ENCODE assay signal across 26 mouse cellular contexts in genomic region chr9:85839626-85840025, GRCm38 (mm10). TPM values are rescaled to one million over a fixed set of nuclear protein-coding genes. Genes with fewer than 3 reads are reported as not detected.
DNase-seq lines count a peak whose midpoint lies in the region; ATAC-seq and TF ChIP-seq lines count a peak whose summit lies in the region.
"Had no signal": no experiment of that assay in that cellular context is flagged by ENCODE, and none has a peak within 500 bp of the region (broad histone marks: within the 10 kb centered on the region; RNA-seq: fewer than 3 reads in every experiment).

No protein-coding gene starts in this region.

- H3K27ac ChIP-seq in embryonic facial prominence, embryonic 14.5 days (replicated peaks; ENCODE audit: low read depth, low read length) = no peak overlapping the region
- H3K27ac ChIP-seq in embryonic facial prominence, embryonic 10.5 days (replicated peaks) = no peak overlapping the region
- H3K27ac ChIP-seq in limb, embryonic 14.5 days (replicated peaks; ENCODE audit: low read depth, low read length) = no peak overlapping the region
- H3K27ac ChIP-seq in limb, embryonic 10.5 days = no peak overlapping the region
- H3K27ac ChIP-seq: embryonic facial prominence, embryonic 13.5 days; forebrain, embryonic 10.5 days; forebrain, embryonic 15.5 days; hindbrain, embryonic 10.5 days; hindbrain, embryonic 13.5 days; intestine, embryonic 15.5 days had no signal

- H3K9ac ChIP-seq in embryonic facial prominence, embryonic 14.5 days (ENCODE audit: low read depth, low read length) = no peak overlapping the region
- H3K9ac ChIP-seq in limb, embryonic 14.5 days (ENCODE audit: low read depth, low read length, severe bottlenecking) = no peak overlapping the region
- H3K9ac ChIP-seq: embryonic facial prominence, embryonic 13.5 days; forebrain, embryonic 15.5 days; hindbrain, embryonic 13.5 days; intestine, embryonic 15.5 days had no signal

- H3K36me3 ChIP-seq in embryonic facial prominence, embryonic 14.5 days (ENCODE audit: control insufficient read depth, insufficient read depth, low read length) = no peaks in the 10 kb centered on the region
- H3K36me3 ChIP-seq in embryonic facial prominence, embryonic 10.5 days (replicated peaks) = peaks cover 3% of the 10 kb centered on the region
- 0 out of 2 replicates have a peak, but pooled peaks cover 4% of the 10 kb centered on the region for H3K36me3 ChIP-seq in limb, embryonic 14.5 days (ENCODE audit: control insufficient read depth, insufficient read depth, low read length)
- peaks cover 4% of the 10 kb centered on the region for H3K36me3 ChIP-seq in limb, embryonic 10.5 days
- H3K36me3 ChIP-seq: embryonic facial prominence, embryonic 13.5 days; forebrain, embryonic 15.5 days; hindbrain, embryonic 13.5 days; intestine, embryonic 15.5 days had no signal

- H3K9me3 ChIP-seq in embryonic facial prominence, embryonic 14.5 days (ENCODE audit: control insufficient read depth, low read length) = no peaks in the 10 kb centered on the region
- H3K9me3 ChIP-seq in embryonic facial prominence, embryonic 10.5 days = no peaks in the 10 kb centered on the region
- no peaks in the 10 kb centered on the region for H3K9me3 ChIP-seq in limb, embryonic 14.5 days (ENCODE audit: control insufficient read depth, low read length)
- no peaks in the 10 kb centered on the region for H3K9me3 ChIP-seq in limb, embryonic 10.5 days (replicated peaks)
- H3K9me3 ChIP-seq: embryonic facial prominence, embryonic 13.5 days; forebrain, embryonic 10.5 days; forebrain, embryonic 15.5 days; hindbrain, embryonic 10.5 days; hindbrain, embryonic 13.5 days; intestine, embryonic 15.5 days had no signal

- 0 out of 2 replicates have a peak, but pooled peaks cover 4% of the 10 kb centered on the region for H3K4me1 ChIP-seq in embryonic facial prominence, embryonic 14.5 days (ENCODE audit: control insufficient read depth, insufficient read depth, low read length)
- H3K4me1 ChIP-seq in embryonic facial prominence, embryonic 10.5 days = peaks cover 22% of the 10 kb centered on the region
- peaks cover 14% of the 10 kb centered on the region for H3K4me1 ChIP-seq in limb, embryonic 14.5 days (ENCODE audit: control insufficient read depth, insufficient read depth, low read length)
- peaks cover 20% of the 10 kb centered on the region for H3K4me1 ChIP-seq in limb, embryonic 10.5 days

- TF ChIP-seq POLR2A in limb, embryonic 14.5 days (IDR thresholded peaks at IDR 0.05; ENCODE audit: borderline replicate concordance, extremely low read depth, insufficient read depth, insufficient read length) = no peak

- H3K27me3 ChIP-seq in embryonic facial prominence, embryonic 14.5 days (replicated peaks; ENCODE audit: control insufficient read depth, insufficient read depth, low read length) = no peaks in the 10 kb centered on the region
- peaks cover 17% of the 10 kb centered on the region for H3K27me3 ChIP-seq in embryonic facial prominence, embryonic 10.5 days (replicated peaks; ENCODE audit: low read depth, poor library complexity, severe bottlenecking)
- H3K27me3 ChIP-seq in limb, embryonic 14.5 days (ENCODE audit: control insufficient read depth, insufficient read depth, low read length) = no peaks in the 10 kb centered on the region
- H3K27me3 ChIP-seq in limb, embryonic 10.5 days (ENCODE audit: low read depth, poor library complexity, severe bottlenecking) = peaks cover 6% of the 10 kb centered on the region

- 52% methylated on average over 3 of the region's 3 CpGs for WGBS in embryonic facial prominence, embryonic 14.5 days
- 60% methylated on average over 3 of the region's 3 CpGs for WGBS in embryonic facial prominence, embryonic 10.5 days
- WGBS in limb, embryonic 14.5 days = 36% methylated on average over 3 of the region's 3 CpGs
- 72% methylated on average over 3 of the region's 3 CpGs for WGBS in limb, embryonic 10.5 days

- no peak overlapping the region for H3K4me3 ChIP-seq in embryonic facial prominence, embryonic 14.5 days (ENCODE audit: low read depth, low read length)
- H3K4me3 ChIP-seq in embryonic facial prominence, embryonic 10.5 days = no peak overlapping the region
- no peak overlapping the region for H3K4me3 ChIP-seq in limb, embryonic 14.5 days (replicated peaks; ENCODE audit: low read length)
- no peak overlapping the region for H3K4me3 ChIP-seq in limb, embryonic 10.5 days
- H3K4me3 ChIP-seq: embryonic facial prominence, embryonic 13.5 days; forebrain, embryonic 10.5 days; forebrain, embryonic 15.5 days; hindbrain, embryonic 10.5 days; hindbrain, embryonic 13.5 days; intestine, embryonic 15.5 days had no signal

- ATAC-seq in embryonic facial prominence, embryonic 14.5 days (ENCODE audit: low read depth) = no peak
- no peak for ATAC-seq in limb, embryonic 14.5 days (ENCODE audit: low FRiP score, low read depth)
- ATAC-seq: forebrain, embryonic 15.5 days; hindbrain, embryonic 16.5 days; intestine, embryonic 15.5 days had no signal

- peak; percentile 38 for DNase-seq in embryonic facial prominence, embryonic 14.5 days (ENCODE audit: low spot score)
- no peak for DNase-seq in embryonic facial prominence, embryonic 10.5 days (ENCODE audit: low spot score)
- peak; percentile 23 for DNase-seq in limb, embryonic 14.5 days (ENCODE audit: low spot score)
- no peak for DNase-seq in limb, embryonic 10.5 days (ENCODE audit: low spot score)
- DNase-seq in 3134 (ENCODE audit: extremely low read depth, insufficient read length, low spot score) = peak; percentile 19
- peak; percentile 72 for DNase-seq in NIH3T3 (ENCODE audit: low read depth)
- DNase-seq in gastrocnemius, postnatal 25 days = no peak
- no peak for DNase-seq in kidney, adult 18-20 months
- DNase-seq: adrenal gland, adult 8-10 months; adrenal gland, postnatal 25 days; cerebellum, adult 2 months; cerebellum, adult 9-11 months; cerebellum, postnatal 25 days; gastrocnemius, postnatal 36 days; heart, postnatal 36 days; kidney, adult 11 months had no signal

- no peak overlapping the region for H3K4me2 ChIP-seq in embryonic facial prominence, embryonic 14.5 days (ENCODE audit: low read depth, low read length)
- no peak overlapping the region for H3K4me2 ChIP-seq in limb, embryonic 14.5 days (replicated peaks; ENCODE audit: low read depth, low read length, severe bottlenecking)
- H3K4me2 ChIP-seq: embryonic facial prominence, embryonic 13.5 days; forebrain, embryonic 15.5 days; heart, embryonic 11.5 days; hindbrain, embryonic 13.5 days; intestine, embryonic 15.5 days had no signal

RNA-seq across cellular contexts. Expression of gene Tpbg, which starts 2.6 kb away (rescaled TPM):
- 21.6 and 25.2 TPM in 2 replicates for polyA plus RNA-seq in embryonic facial prominence, embryonic 14.5 days (2014; fragmentation: Nextera tagmentation; extraction: Ambion mirVana)
- polyA plus RNA-seq in embryonic facial prominence, embryonic 10.5 days (2016; fragmentation: Nextera tagmentation; extraction: Ambion mirVana) = 14.5 and 16.9 TPM in 2 replicates
- 19.7 and 24.7 TPM in 2 replicates for polyA plus RNA-seq in limb, embryonic 14.5 days (2012; rRNA removed)
- polyA plus RNA-seq in limb, embryonic 14.5 days (2014; fragmentation: Nextera tagmentation; extraction: Ambion mirVana) = 29.3 and 30.4 TPM in 2 replicates
- 19.4 and 23.5 TPM in 2 replicates for polyA plus RNA-seq in limb, embryonic 10.5 days (2016; fragmentation: Nextera tagmentation; extraction: Ambion mirVana)
- total RNA-seq in gastrocnemius, postnatal 25 days (2021) = 1 to 10 TPM; 1.5 to 2.5 TPM
- total RNA-seq: common myeloid progenitor, adult 5-6 weeks; granulocyte monocyte progenitor cell, adult 5-6 weeks had no signal

Comparison
In these comparisons a context has a peak if more than half of its experiments do, and no peak if none do; other contexts are left out.
1. DNase-seq: peak in embryonic facial prominence, embryonic 14.5 days (single experiment), limb, embryonic 14.5 days (single experiment), 3134 (single experiment) and NIH3T3 (single experiment); none in embryonic facial prominence, embryonic 10.5 days (single experiment), limb, embryonic 10.5 days (single experiment), gastrocnemius, postnatal 25 days (single experiment) and kidney, adult 18-20 months (single experiment).